Mouse (Mus musculus): ENCODE data around the gene 0610010K14Rik. TPM values are rescaled to one million over a fixed set of nuclear protein-coding genes. Genes with fewer than 3 reads are reported as not detected.
A peak's percentile ranks its signal among the peaks of the same experiment; 100 is the strongest.

Gene 0610010K14Rik
- polyA plus RNA-seq, 1 experiment from 2014 or later: 144 TPM

GRCm38 (mm10) chr11:70233016-70233415 is 4.7 kb downstream of the 0610010K14Rik start:
- Histone ChIP-seq H3K36me3 (0 out of 2 replicates have a peak, but pooled peaks cover 6% of the 10 kb centered on the region), H3K9me3 (no peaks in the 10 kb centered on the region), H3K9ac (no peak overlapping the region; the same call in 1 of the 2 replicates), H3K4me3 (replicated peaks) (peak overlapping the region; percentile 37), H3K4me1 (peaks cover 40% of the 10 kb centered on the region), H3K4me2 (peak overlapping the region; percentile 54), H3K27me3 (replicated peaks) (peaks cover 9% of the 10 kb centered on the region), H3K27ac (no peak overlapping the region)
- no peak for ATAC-seq (ENCODE audit: insufficient read depth, low FRiP score, low read depth)
- WGBS: 35% methylated on average over 8 of the region's 8 CpGs

DNA sequence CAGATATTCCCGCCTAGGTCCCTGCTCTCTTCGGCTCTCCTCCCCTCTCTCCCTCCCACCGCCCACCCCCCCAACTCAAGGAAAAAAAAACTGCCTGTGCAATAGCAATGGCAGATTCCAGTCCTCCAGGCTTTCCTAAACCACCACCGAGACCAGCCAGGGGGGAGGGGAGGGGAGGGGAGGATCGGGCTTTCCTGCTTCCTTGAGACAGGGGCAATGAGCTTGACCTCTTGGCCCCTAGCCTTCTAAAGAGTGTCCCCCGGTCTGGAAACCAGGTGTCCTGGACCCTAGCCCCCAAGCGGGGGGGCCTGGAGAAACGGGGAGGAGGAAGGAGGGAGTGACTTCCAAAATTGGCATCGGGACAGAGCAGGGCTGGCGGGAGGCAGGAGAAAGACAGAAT is 5.2 kb downstream of the 0610010K14Rik start:
- Histone ChIP-seq H3K36me3 (0 out of 2 replicates have a peak, but pooled peaks cover 6% of the 10 kb centered on the region), H3K27ac (0 out of 2 replicates have a peak overlapping the region, but pooled peaks have one; percentile 35), H3K27me3 (replicated peaks) (peaks cover 13% of the 10 kb centered on the region), H3K4me3 (replicated peaks) (peak overlapping the region; percentile 37), H3K4me2 (peak overlapping the region; percentile 54), H3K9me3 (no peaks in the 10 kb centered on the region), H3K9ac (no peak overlapping the region; the same call in 1 of the 2 replicates), H3K4me1 (peaks cover 40% of the 10 kb centered on the region)
- 7% methylated on average over 9 of the region's 10 CpGs for WGBS
- ATAC-seq (ENCODE audit: insufficient read depth, low FRiP score, low read depth): no peak

- H3K4me3 ChIP-seq (replicated peaks): peak overlapping the region; percentile 37
- no peak overlapping the region for H3K9ac ChIP-seq
- peak overlapping the region; percentile 81 for H3K27ac ChIP-seq
- H3K4me1 ChIP-seq: peaks cover 40% of the 10 kb centered on the region
- H3K9me3 ChIP-seq: no peaks in the 10 kb centered on the region
- 0 out of 2 replicates have a peak, but pooled peaks cover under 1% of the 10 kb centered on the region for H3K36me3 ChIP-seq
- WGBS: under 1% methylated on average over 32 of the region's 32 CpGs
- peaks cover 25% of the 10 kb centered on the region for H3K27me3 ChIP-seq (replicated peaks)
- peak overlapping the region; percentile 58 for H3K4me2 ChIP-seq
- peak; percentile 47 for ATAC-seq (ENCODE audit: insufficient read depth, low FRiP score, low read depth)
Measured at GRCm38 (mm10) chr11:70230239-70230727, 7.4 kb downstream of the 0610010K14Rik start.

DNA sequence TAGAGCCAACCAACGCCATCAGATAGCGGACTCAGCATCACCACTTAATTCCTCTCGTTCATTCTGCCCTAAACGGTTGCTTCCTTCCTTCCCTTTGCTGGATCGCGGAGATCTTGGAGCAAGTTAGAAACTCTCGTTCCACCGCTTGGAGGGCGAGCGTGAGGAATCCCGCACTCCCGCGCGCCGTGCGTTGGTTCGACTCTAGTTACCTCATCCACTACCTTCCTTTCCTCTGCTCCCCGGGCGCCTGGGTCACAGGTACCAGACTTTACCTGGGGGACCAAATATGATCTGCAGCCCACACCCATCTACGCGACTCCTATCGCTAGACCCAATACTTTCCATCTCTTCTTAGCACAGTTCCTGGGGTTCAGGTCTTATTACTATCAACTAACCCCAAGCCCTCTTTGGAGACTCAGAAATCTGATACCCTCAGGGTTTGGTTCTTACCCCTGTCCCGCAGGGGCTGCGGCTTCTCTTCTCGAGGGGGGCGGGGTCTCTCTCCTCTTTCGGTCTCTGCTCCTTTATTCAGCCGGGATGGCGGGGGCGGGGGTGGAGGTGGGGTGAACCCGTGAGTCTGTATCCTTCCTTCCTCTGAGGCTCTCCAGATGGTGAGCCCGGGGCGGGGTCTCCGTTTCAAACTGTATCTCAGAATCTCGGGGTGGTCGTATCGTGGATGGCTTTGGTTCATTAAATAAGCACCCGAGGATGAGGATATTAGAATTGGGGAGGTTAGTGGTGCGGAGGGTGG is 8.3 kb downstream of the 0610010K14Rik start, which contains the start of gene Bcl6b:
Gene Bcl6b (minus strand): TSS at position 539 of the 751 bp plus-strand sequence.
- H3K9me3 ChIP-seq: no peaks in the 10 kb centered on the region
- H3K27me3 ChIP-seq (replicated peaks): peaks cover 25% of the 10 kb centered on the region
- H3K4me3 ChIP-seq (replicated peaks): peak within 1 kb of the TSS; percentile 37
- H3K4me1 ChIP-seq: peaks cover 40% of the 10 kb centered on the region
- ATAC-seq (ENCODE audit: insufficient read depth, low FRiP score, low read depth): no peak
- peak within 1 kb of the TSS; percentile 4; the same call in 1 of the 2 replicates for H3K9ac ChIP-seq
- H3K4me2 ChIP-seq: peak within 1 kb of the TSS; percentile 58
- peak within 1 kb of the TSS; percentile 81 for H3K27ac ChIP-seq
- 2% methylated on average over 39 of the region's 39 CpGs for WGBS
- no peaks in the 10 kb centered on the region for H3K36me3 ChIP-seq

- Histone ChIP-seq H3K9ac (no peak overlapping the region), H3K27ac (peak overlapping the region; percentile 57)
Measured at GRCm38 (mm10) chr11:70228828-70229227, 8.9 kb downstream of the 0610010K14Rik start.

DNA sequence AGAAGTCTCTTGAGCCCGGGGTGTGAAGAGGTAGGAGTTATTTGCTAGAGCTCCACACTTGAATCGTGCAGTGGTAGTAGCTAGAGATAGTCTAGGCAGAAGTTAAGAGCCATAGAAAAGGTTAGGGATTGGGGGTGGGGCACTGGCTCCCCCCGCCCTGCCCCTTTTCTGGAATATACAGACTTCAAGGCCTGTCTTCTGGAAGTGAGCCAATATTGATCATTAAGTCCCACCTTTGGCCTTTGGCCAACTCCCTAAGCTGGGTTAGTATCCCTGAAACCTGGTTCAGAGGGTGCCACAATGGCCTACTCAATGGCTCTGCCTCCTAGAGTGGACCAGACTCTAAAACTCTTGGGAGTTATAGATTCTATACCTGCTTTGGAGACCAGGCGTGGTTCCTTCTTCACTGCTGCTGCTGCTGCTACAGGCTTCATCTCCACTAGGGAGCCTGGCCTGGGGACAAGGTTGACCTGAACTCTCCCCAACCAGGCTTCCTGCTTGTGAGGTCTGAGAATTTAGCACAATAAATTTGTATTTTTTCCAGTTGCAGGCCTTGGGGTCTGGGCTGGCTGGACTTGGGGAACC is 10.0 kb downstream of the 0610010K14Rik start:
- Histone ChIP-seq H3K27me3 (replicated peaks) (peaks cover 25% of the 10 kb centered on the region), H3K4me1 (peaks cover 36% of the 10 kb centered on the region), H3K27ac (no peak overlapping the region), H3K4me2 (peak overlapping the region; percentile 58), H3K9ac (no peak overlapping the region), H3K36me3 (no peaks in the 10 kb centered on the region), H3K4me3 (replicated peaks) (peak overlapping the region; percentile 37; the same call in 1 of the 2 replicates), H3K9me3 (no peaks in the 10 kb centered on the region)
- WGBS: 82% methylated on average over 4 of the region's 4 CpGs
- ATAC-seq (ENCODE audit: insufficient read depth, low FRiP score, low read depth): no peak

More at GRCm38 (mm10) chr11:70228828-70229227, 8.9 kb downstream of the 0610010K14Rik start:
- H3K9me3 ChIP-seq: no peaks in the 10 kb centered on the region
- no peaks in the 10 kb centered on the region for H3K36me3 ChIP-seq
- under 1% methylated on average over 19 of the region's 19 CpGs for WGBS
- peaks cover 40% of the 10 kb centered on the region for H3K4me1 ChIP-seq
- H3K4me3 ChIP-seq (replicated peaks): peak overlapping the region; percentile 37
- peak; percentile 54; the same call in 1 of the 2 replicates for ATAC-seq (ENCODE audit: insufficient read depth, low FRiP score, low read depth)
- peak overlapping the region; percentile 58 for H3K4me2 ChIP-seq
- peaks cover 25% of the 10 kb centered on the region for H3K27me3 ChIP-seq (replicated peaks)

- Histone ChIP-seq H3K4me3 (replicated peaks) (peak overlapping the region; percentile 37), H3K9me3 (no peaks in the 10 kb centered on the region), H3K27me3 (replicated peaks) (peaks cover 25% of the 10 kb centered on the region), H3K4me1 (peaks cover 40% of the 10 kb centered on the region), H3K4me2 (peak overlapping the region; percentile 58), H3K27ac (no peak overlapping the region), H3K36me3 (no peaks in the 10 kb centered on the region), H3K9ac (no peak overlapping the region)
- 43% methylated on average over 5 of the region's 5 CpGs for WGBS
- no peak for ATAC-seq (ENCODE audit: insufficient read depth, low FRiP score, low read depth)
Measured at GRCm38 (mm10) chr11:70227126-70227525, 10.6 kb downstream of the 0610010K14Rik start.

DNA sequence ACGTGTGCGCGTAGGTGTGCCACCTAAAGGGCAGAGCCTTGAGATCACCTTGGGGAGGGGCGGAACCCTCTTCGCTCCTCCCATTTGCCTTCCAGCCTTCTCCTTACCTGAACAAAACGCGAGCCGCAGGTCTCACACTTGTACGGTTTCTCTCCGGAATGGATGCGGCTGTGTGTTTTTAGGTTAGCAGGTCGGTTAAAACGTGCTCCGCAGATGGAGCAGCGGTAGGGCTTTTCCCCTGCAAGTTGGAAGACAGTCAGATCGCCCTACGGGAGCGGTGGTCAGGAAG is 11.2 kb downstream of the 0610010K14Rik start:
- Histone ChIP-seq H3K4me2 (peak overlapping the region; percentile 58), H3K27ac (peak overlapping the region; percentile 55; the same call in 1 of the 2 replicates), H3K27me3 (replicated peaks) (peaks cover 25% of the 10 kb centered on the region), H3K4me1 (peaks cover 40% of the 10 kb centered on the region), H3K9ac (no peak overlapping the region), H3K4me3 (replicated peaks) (peak overlapping the region; percentile 37), H3K36me3 (no peaks in the 10 kb centered on the region), H3K9me3 (no peaks in the 10 kb centered on the region)
- ATAC-seq (ENCODE audit: insufficient read depth, low FRiP score, low read depth): no peak
- 17% methylated on average over 18 of the region's 18 CpGs for WGBS

GRCm38 (mm10) chr11:70225798-70226601 is 11.7 kb downstream of the 0610010K14Rik start:
- WGBS: 30% methylated on average over 27 of the region's 27 CpGs
- Histone ChIP-seq H3K9ac (peak overlapping the region; percentile 13; the same call in 1 of the 2 replicates), H3K36me3 (no peaks in the 10 kb centered on the region), H3K4me1 (peaks cover 40% of the 10 kb centered on the region), H3K27ac (peak overlapping the region; percentile 55), H3K27me3 (replicated peaks) (peaks cover 25% of the 10 kb centered on the region), H3K4me2 (peak overlapping the region; percentile 58), H3K9me3 (no peaks in the 10 kb centered on the region), H3K4me3 (replicated peaks) (peak overlapping the region; percentile 37)
- ATAC-seq (ENCODE audit: insufficient read depth, low FRiP score, low read depth): no peak

GRCm38 (mm10) chr11:70223724-70224123 is 14.0 kb downstream of the 0610010K14Rik start:
- Histone ChIP-seq H3K27me3 (replicated peaks) (peaks cover 20% of the 10 kb centered on the region; the same call in 1 of the 2 replicates), H3K4me3 (replicated peaks) (no peak overlapping the region), H3K4me1 (peaks cover 28% of the 10 kb centered on the region), H3K9ac (no peak overlapping the region), H3K36me3 (no peaks in the 10 kb centered on the region), H3K9me3 (no peaks in the 10 kb centered on the region), H3K27ac (no peak overlapping the region), H3K4me2 (no peak overlapping the region)
- 82% methylated on average over 9 of the region's 9 CpGs for WGBS
- ATAC-seq (ENCODE audit: insufficient read depth, low FRiP score, low read depth): no peak
